Mouse (Mus musculus): Measurements from ENCODE around the gene AA986860. TPM values are rescaled to one million over a fixed set of nuclear protein-coding genes. Genes with fewer than 3 reads are reported as not detected.

AA986860 gene
- polyA plus RNA-seq (2012; rRNA removed) = 2.5 and 2.9 TPM in 2 replicates

DNA sequence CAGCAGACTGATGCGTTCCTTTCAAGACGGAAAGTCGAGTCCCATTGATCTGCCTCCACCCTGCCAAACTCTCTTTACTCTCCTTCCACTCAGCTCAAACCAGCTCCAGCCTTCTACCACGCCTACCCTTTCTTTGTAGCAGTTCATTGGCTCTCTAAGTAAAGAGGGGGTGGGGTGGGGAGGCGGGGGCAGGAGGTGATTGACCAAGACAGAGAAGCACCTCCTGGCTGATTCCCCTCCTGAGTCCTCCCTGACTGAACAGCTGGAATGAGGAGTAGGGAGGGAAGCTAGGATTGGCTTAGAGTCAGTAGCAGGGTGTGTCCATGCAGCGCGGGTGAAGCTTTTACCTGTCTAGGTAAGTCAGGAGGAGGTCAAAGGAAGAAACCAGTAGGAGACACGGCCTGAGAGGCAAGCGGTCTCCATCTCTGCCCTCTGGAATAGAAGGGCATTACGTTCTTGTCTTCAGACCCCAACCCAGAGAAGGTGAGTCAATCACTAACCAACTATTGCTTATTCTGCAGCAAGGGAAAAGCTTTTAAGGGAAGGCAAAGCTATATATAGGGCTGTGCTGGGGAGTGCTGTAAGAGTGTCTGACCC, at the start of gene AA986860:
TSS of gene AA986860 (plus strand) at position 236 of the 597 bp plus-strand sequence.
- DNase-seq (ENCODE audit: extremely low spot score in 1 of 2, low spot score in 1 of 2) = no peak

DNA sequence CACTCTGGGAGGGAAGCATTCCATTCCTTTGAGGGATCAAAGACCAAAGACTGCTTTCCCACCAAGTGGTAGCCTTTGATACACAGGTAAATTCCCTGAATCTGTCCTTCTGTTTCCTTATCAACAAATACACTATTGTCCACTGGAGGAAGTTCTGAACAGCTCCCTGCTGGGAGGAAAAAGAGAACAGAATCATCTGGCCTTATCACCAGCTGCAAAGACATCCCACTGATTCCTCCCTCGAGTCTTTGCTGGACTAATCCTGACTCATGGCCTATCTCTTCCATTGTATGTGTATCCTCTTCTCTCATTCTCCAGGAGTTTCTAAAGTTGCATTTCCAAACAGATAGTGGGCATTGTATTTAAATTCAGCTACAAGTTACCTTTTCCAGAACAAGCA, 47.9 kb upstream of the AA986860 start:
- DNase-seq (ENCODE audit: extremely low spot score in 1 of 2, low spot score in 1 of 2) = no peak

DNA sequence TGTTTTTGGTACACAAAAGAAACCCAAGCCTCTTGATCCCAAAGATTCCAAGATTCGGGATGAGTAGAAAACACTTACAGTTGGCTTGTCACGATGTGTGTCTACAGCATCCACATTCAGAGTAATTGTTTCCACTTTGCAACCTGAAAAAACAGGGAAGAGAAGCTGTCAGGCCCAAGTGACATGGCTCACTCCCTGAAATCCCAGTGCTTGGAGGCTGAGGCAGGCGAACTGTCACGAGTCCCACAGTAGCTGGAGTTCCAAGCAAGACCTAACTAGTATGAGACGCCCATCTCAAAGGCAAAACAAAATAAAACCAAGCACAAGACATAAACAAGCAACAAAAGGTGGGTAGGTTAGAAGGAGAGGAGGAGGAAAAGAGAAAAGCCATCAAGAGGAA, 33.2 kb upstream of the AA986860 start:
- no peak for DNase-seq (ENCODE audit: extremely low spot score in 1 of 2, low spot score in 1 of 2)

GRCm38 (mm10) chr1:130699937-130700633, 31.7 kb upstream of the AA986860 start:
- peak in 1 of 2 experiments; percentile 60 for DNase-seq (ENCODE audit: extremely low spot score in 1 of 2, low spot score in 1 of 2)

GRCm38 (mm10) chr1:130701976-130702375, 29.8 kb upstream of the AA986860 start:
- DNase-seq (ENCODE audit: extremely low spot score in 1 of 2, low spot score in 1 of 2) = no peak

GRCm38 (mm10) chr1:130703613-130704012, 28.2 kb upstream of the AA986860 start:
- DNase-seq (ENCODE audit: extremely low spot score in 1 of 2, low spot score in 1 of 2) = no peak

- no peak for DNase-seq (ENCODE audit: extremely low spot score in 1 of 2, low spot score in 1 of 2)
Measured at GRCm38 (mm10) chr1:130710283-130711080, 21.3 kb upstream of the AA986860 start.

DNA sequence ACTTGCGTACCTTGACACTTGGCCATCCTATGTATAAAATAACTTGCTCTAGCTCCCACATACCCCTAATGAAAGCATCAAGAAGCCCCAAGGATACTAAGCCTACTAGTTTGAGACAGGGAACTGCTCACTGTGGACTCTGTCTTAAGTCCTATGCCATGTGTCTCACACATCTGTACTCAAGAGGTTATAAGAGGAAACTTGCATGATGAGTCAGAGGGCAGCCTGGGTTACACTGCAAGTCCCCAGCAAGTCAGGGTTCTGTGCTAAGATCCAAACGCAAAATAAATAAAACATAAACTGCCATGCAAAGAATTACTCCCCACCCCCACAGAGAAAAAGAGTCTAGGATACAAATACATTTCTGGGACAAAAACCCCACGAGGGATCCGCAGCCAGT, 17.7 kb upstream of the AA986860 start:
- no peak for DNase-seq (ENCODE audit: extremely low spot score in 1 of 2, low spot score in 1 of 2)

- peak; percentile 91 to 95 for DNase-seq (ENCODE audit: extremely low spot score in 1 of 2, low spot score in 1 of 2)
Measured at GRCm38 (mm10) chr1:130715561-130716217, 16.1 kb upstream of the AA986860 start, which contains the start of gene Gm29427. Gm29427 (minus strand) TSS chr1:130715799.

DNA sequence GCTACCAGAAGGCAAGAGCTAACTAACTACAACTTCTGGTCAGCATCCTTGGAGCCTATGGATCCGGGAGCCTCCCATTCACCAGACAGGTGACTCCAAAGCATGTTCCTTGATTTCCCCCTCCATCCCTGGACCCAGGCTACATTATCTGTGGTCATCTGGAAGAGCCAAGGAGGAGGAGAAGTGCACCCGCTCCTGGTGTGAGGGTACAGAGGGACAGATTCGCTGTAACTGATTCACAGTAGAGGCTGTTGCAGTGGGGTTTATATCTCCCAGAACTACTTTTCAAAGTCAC, 15.6 kb upstream of the AA986860 start:
- DNase-seq (ENCODE audit: extremely low spot score in 1 of 2, low spot score in 1 of 2) = no peak

GRCm38 (mm10) chr1:130716513-130717290, 15.1 kb upstream of the AA986860 start:
- DNase-seq (ENCODE audit: extremely low spot score in 1 of 2, low spot score in 1 of 2) = peak in 1 of 2 experiments; percentile 35

GRCm38 (mm10) chr1:130717291-130717871, 14.4 kb upstream of the AA986860 start, which contains the start of gene Yod1:
Yod1 (plus strand) TSS chr1:130717327.
- DNase-seq (ENCODE audit: extremely low spot score in 1 of 2, low spot score in 1 of 2) = peak; percentile 57 to 86

- no peak for DNase-seq (ENCODE audit: extremely low spot score in 1 of 2, low spot score in 1 of 2)
Measured at GRCm38 (mm10) chr1:130724206-130724605, 7.6 kb upstream of the AA986860 start.

DNA sequence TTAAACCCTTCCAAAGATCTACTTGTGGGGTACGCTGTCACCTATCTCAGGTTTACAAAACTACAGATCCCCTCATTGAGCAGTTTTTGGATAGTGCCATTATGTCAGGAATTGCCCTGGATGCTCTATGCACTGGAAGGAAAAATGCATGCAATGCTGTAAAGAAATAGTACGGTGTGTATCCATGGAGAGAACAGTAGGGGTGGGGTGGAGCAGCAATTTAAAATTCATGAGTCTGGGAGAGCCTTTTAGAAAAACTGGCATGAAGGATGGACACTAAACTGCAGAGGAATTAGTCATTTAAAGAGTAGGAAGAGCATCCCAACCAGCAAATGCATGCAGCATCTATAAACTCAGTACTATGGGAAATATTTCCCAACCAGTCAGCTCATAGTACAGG, 5.4 kb upstream of the AA986860 start:
- no peak for DNase-seq (ENCODE audit: extremely low spot score in 1 of 2, low spot score in 1 of 2)

DNA sequence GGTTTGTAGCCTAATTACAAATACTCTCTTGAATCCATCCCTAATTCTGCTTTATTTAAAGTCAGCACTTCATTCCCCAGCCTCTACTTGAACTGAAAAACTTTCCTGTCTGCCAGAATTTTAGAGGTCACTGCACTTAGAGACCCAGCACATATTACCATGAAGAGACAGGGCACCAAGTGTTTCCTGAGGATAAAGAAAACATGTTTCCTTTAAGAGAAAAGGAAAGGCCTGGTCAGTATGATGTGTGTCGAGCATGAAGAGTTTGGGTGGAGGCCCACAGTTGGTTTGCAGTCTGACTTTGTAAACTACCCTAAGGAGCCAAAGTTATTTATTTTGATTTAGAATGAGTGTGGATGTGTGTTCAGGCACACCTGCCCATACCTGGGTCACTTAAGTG, 3.7 kb upstream of the AA986860 start:
- DNase-seq (ENCODE audit: extremely low spot score in 1 of 2, low spot score in 1 of 2) = no peak

DNA sequence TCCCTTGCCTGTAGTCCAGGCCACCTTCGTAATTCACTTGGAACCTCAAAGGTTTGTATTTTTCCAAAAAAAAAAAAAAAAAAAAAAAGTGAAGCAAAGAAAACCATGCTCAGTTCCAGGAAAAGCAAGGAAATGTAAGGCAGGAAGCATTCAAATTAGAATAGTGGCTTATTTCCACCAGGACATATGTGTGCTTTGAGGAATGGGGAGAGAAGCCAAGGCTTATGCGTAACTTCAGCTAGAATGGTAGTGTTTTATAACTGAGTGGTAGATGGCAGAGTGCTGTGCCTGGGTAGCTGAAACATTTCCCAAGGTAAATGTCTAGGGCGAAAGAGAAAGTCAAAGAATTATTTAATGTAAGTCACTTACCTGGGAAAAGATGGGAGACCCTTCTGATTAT, 3.1 kb upstream of the AA986860 start:
- peak in 1 of 2 experiments; percentile 55 for DNase-seq (ENCODE audit: extremely low spot score in 1 of 2, low spot score in 1 of 2)

DNA sequence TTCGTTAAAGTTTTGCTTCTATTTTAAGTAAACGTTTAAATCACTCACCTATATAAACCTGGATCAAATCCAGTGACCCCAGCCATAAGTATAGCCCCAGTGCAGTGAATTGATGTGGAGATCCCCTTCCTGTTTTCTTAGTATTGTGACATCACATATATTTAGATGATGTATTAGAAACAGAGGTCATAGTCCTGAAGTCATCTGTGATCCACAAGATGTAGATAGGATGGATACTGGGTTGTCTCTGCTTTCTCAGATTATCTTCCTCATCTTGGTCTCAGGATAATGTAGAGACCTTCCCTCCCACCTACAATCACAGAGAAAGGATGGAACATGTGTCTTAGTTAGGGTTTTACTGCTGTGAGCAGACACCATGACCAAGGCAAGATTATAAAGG, 2.6 kb upstream of the AA986860 start, which contains the start of gene Pfkfb2:
TSS of gene Pfkfb2 (minus strand) at position 101 of the 400 bp plus-strand sequence.
- no peak for DNase-seq (ENCODE audit: extremely low spot score in 1 of 2, low spot score in 1 of 2)

- no peak for DNase-seq (ENCODE audit: extremely low spot score in 1 of 2, low spot score in 1 of 2)
Measured at GRCm38 (mm10) chr1:130732706-130733658, 1.2 kb downstream of the AA986860 start.

DNA sequence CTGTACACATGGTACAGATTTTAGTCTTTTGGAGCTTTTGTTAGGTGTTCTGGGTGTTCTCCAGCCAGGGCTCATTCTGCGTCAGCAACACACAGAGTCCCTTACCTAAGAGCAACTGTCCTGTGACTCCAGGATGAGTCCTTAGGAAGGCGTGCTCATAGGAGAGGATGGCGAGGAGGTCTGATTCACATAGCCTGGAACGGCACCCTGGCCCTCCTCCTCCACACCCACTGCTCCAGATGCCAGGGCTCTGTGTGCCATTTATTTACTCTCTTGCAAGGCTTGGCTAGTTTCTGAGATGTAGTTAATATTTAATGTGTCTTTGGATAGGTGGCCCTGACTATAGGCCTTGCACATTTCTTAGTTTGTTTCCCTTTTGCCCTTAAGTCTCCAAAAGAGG, 1.9 kb downstream of the AA986860 start:
- peak in 1 of 2 experiments; percentile 43 for DNase-seq (ENCODE audit: extremely low spot score in 1 of 2, low spot score in 1 of 2)
